Mouse (Mus musculus): ENCODE measurements at regions not wholly inside any gene's neighbourhood (a gene's known extent, or its start where the extent isn't known, plus 50 kb on each side); places are given as distances from the start of the nearest gene placed in this dataset.

- Histone ChIP-seq H3K27me3 (ENCODE audit: control insufficient read depth, insufficient read depth, low read length, poor library complexity, severe bottlenecking) (no peaks in the 10 kb centered on the region), H3K9ac (ENCODE audit: low read depth, poor library complexity, severe bottlenecking) (no peak overlapping the region), H3K4me3 (ENCODE audit: low read depth, low read length) (no peak overlapping the region), H3K4me1 (ENCODE audit: control insufficient read depth, insufficient read depth, low read length) (no peaks in the 10 kb centered on the region), H3K27ac (ENCODE audit: insufficient read depth, low read length) (no peak overlapping the region), H3K36me3 (ENCODE audit: control insufficient read depth, insufficient read depth, low read length, poor library complexity, severe bottlenecking) (no peaks in the 10 kb centered on the region), H3K9me3 (replicated peaks; ENCODE audit: control insufficient read depth, insufficient read depth, low read length, poor library complexity, severe bottlenecking) (no peaks in the 10 kb centered on the region)
- TF ChIP-seq CTCF (IDR thresholded peaks at IDR 0.05; ENCODE audit: low read depth, low read length) = no peak
- TF ChIP-seq EP300 (IDR thresholded peaks at IDR 0.05; ENCODE audit: insufficient read depth, low read depth, low read length) = no peak
- no peak for TF ChIP-seq POLR2A (IDR thresholded peaks at IDR 0.05; ENCODE audit: insufficient read depth, low read length)
Observed at GRCm38 (mm10) chr17:47317651-47318050, 51.0 kb upstream of the Mrps10 start.

- H3K27me3 ChIP-seq (ENCODE audit: control insufficient read depth, insufficient read depth, low read length, poor library complexity, severe bottlenecking) = no peaks in the 10 kb centered on the region
- TF ChIP-seq CTCF (IDR thresholded peaks at IDR 0.05; ENCODE audit: low read depth, low read length) (peak; percentile 47), EP300 (IDR thresholded peaks at IDR 0.05; ENCODE audit: insufficient read depth, low read depth, low read length) (no peak), POLR2A (IDR thresholded peaks at IDR 0.05; ENCODE audit: insufficient read depth, low read length) (no peak)
- no peaks in the 10 kb centered on the region for H3K36me3 ChIP-seq (ENCODE audit: control insufficient read depth, insufficient read depth, low read length, poor library complexity, severe bottlenecking)
- no peak overlapping the region for H3K27ac ChIP-seq (ENCODE audit: insufficient read depth, low read length)
- H3K9ac ChIP-seq (ENCODE audit: low read depth, poor library complexity, severe bottlenecking) = no peak overlapping the region
- no peaks in the 10 kb centered on the region for H3K4me1 ChIP-seq (ENCODE audit: control insufficient read depth, insufficient read depth, low read length)
- H3K4me3 ChIP-seq (ENCODE audit: low read depth, low read length) = no peak overlapping the region
- no peaks in the 10 kb centered on the region for H3K9me3 ChIP-seq (replicated peaks; ENCODE audit: control insufficient read depth, insufficient read depth, low read length, poor library complexity, severe bottlenecking)
Observed at GRCm38 (mm10) chr17:47313162-47313561, 55.5 kb upstream of the Mrps10 start.

GRCm38 (mm10) chr17:47311272-47311671 lies 57.4 kb upstream of the Mrps10 start:
- TF ChIP-seq EP300 (IDR thresholded peaks at IDR 0.05; ENCODE audit: insufficient read depth, low read depth, low read length) (no peak), POLR2A (IDR thresholded peaks at IDR 0.05; ENCODE audit: insufficient read depth, low read length) (no peak), CTCF (IDR thresholded peaks at IDR 0.05; ENCODE audit: low read depth, low read length) (no peak)
- Histone ChIP-seq H3K4me3 (ENCODE audit: low read depth, low read length) (no peak overlapping the region), H3K27ac (ENCODE audit: insufficient read depth, low read length) (no peak overlapping the region), H3K9me3 (replicated peaks; ENCODE audit: control insufficient read depth, insufficient read depth, low read length, poor library complexity, severe bottlenecking) (no peaks in the 10 kb centered on the region), H3K27me3 (ENCODE audit: control insufficient read depth, insufficient read depth, low read length, poor library complexity, severe bottlenecking) (no peaks in the 10 kb centered on the region), H3K4me1 (ENCODE audit: control insufficient read depth, insufficient read depth, low read length) (no peaks in the 10 kb centered on the region), H3K36me3 (ENCODE audit: control insufficient read depth, insufficient read depth, low read length, poor library complexity, severe bottlenecking) (no peaks in the 10 kb centered on the region), H3K9ac (ENCODE audit: low read depth, poor library complexity, severe bottlenecking) (no peak overlapping the region)

GRCm38 (mm10) chr17:47306027-47306761 lies 62.5 kb upstream of the Mrps10 start:
- H3K36me3 ChIP-seq (ENCODE audit: control insufficient read depth, insufficient read depth, low read length, poor library complexity, severe bottlenecking) = no peaks in the 10 kb centered on the region
- no peak overlapping the region for H3K27ac ChIP-seq (ENCODE audit: insufficient read depth, low read length)
- H3K4me1 ChIP-seq (ENCODE audit: control insufficient read depth, insufficient read depth, low read length) = no peaks in the 10 kb centered on the region
- no peak overlapping the region for H3K9ac ChIP-seq (ENCODE audit: low read depth, poor library complexity, severe bottlenecking)
- H3K27me3 ChIP-seq (ENCODE audit: control insufficient read depth, insufficient read depth, low read length, poor library complexity, severe bottlenecking) = no peaks in the 10 kb centered on the region
- TF ChIP-seq EP300 (IDR thresholded peaks at IDR 0.05; ENCODE audit: insufficient read depth, low read depth, low read length) (no peak), CTCF (IDR thresholded peaks at IDR 0.05; ENCODE audit: low read depth, low read length) (no peak), POLR2A (IDR thresholded peaks at IDR 0.05; ENCODE audit: insufficient read depth, low read length) (no peak)
- no peak overlapping the region for H3K4me3 ChIP-seq (ENCODE audit: low read depth, low read length)
- no peaks in the 10 kb centered on the region for H3K9me3 ChIP-seq (replicated peaks; ENCODE audit: control insufficient read depth, insufficient read depth, low read length, poor library complexity, severe bottlenecking)

- Histone ChIP-seq H3K4me3 (ENCODE audit: low read depth, low read length) (no peak overlapping the region), H3K9me3 (replicated peaks; ENCODE audit: control insufficient read depth, insufficient read depth, low read length, poor library complexity, severe bottlenecking) (no peaks in the 10 kb centered on the region), H3K4me1 (ENCODE audit: control insufficient read depth, insufficient read depth, low read length) (no peaks in the 10 kb centered on the region), H3K36me3 (ENCODE audit: control insufficient read depth, insufficient read depth, low read length, poor library complexity, severe bottlenecking) (no peaks in the 10 kb centered on the region), H3K9ac (ENCODE audit: low read depth, poor library complexity, severe bottlenecking) (no peak overlapping the region), H3K27ac (ENCODE audit: insufficient read depth, low read length) (no peak overlapping the region), H3K27me3 (ENCODE audit: control insufficient read depth, insufficient read depth, low read length, poor library complexity, severe bottlenecking) (no peaks in the 10 kb centered on the region)
- TF ChIP-seq EP300 (IDR thresholded peaks at IDR 0.05; ENCODE audit: insufficient read depth, low read depth, low read length) (no peak), POLR2A (IDR thresholded peaks at IDR 0.05; ENCODE audit: insufficient read depth, low read length) (no peak), CTCF (IDR thresholded peaks at IDR 0.05; ENCODE audit: low read depth, low read length) (no peak)
Observed at GRCm38 (mm10) chr17:47304463-47305199, 64.1 kb upstream of the Mrps10 start.

- H3K27ac ChIP-seq (ENCODE audit: insufficient read depth, low read length) = no peak overlapping the region
- H3K27me3 ChIP-seq (ENCODE audit: control insufficient read depth, insufficient read depth, low read length, poor library complexity, severe bottlenecking) = no peaks in the 10 kb centered on the region
- H3K9ac ChIP-seq (ENCODE audit: low read depth, poor library complexity, severe bottlenecking) = no peak overlapping the region
- no peaks in the 10 kb centered on the region for H3K36me3 ChIP-seq (ENCODE audit: control insufficient read depth, insufficient read depth, low read length, poor library complexity, severe bottlenecking)
- TF ChIP-seq EP300 (IDR thresholded peaks at IDR 0.05; ENCODE audit: insufficient read depth, low read depth, low read length) = no peak
- no peak for TF ChIP-seq CTCF (IDR thresholded peaks at IDR 0.05; ENCODE audit: low read depth, low read length)
- TF ChIP-seq POLR2A (IDR thresholded peaks at IDR 0.05; ENCODE audit: insufficient read depth, low read length) = no peak
- no peaks in the 10 kb centered on the region for H3K9me3 ChIP-seq (replicated peaks; ENCODE audit: control insufficient read depth, insufficient read depth, low read length, poor library complexity, severe bottlenecking)
- H3K4me3 ChIP-seq (ENCODE audit: low read depth, low read length) = no peak overlapping the region
- H3K4me1 ChIP-seq (ENCODE audit: control insufficient read depth, insufficient read depth, low read length) = no peaks in the 10 kb centered on the region
Observed at GRCm38 (mm10) chr17:47303600-47303999, 65.1 kb upstream of the Mrps10 start.
